Mouse (Mus musculus): ENCODE results near the gene Gnb4. TPM values are rescaled to one million over a fixed set of nuclear protein-coding genes. Genes with fewer than 3 reads are reported as not detected.
A peak's percentile ranks its signal among the peaks of the same experiment; 100 is the strongest.

Gene Gnb4
- polyA plus RNA-seq, 1 experiment: 13.9 TPM

- Histone ChIP-seq H3K27me3 (ENCODE audit: control insufficient read depth, insufficient read depth, low read length) (no peaks in the 10 kb centered on the region), H3K36me3 (ENCODE audit: control insufficient read depth, insufficient read depth, low read length) (no peaks in the 10 kb centered on the region), H3K4me3 (ENCODE audit: extremely low read depth, insufficient read depth, insufficient read length) (no peak overlapping the region), H3K4me1 (ENCODE audit: control insufficient read depth, insufficient read depth, insufficient read length) (no peaks in the 10 kb centered on the region), H3K27ac (ENCODE audit: insufficient read depth, low read length) (no peak overlapping the region)
- TF ChIP-seq CTCF (IDR thresholded peaks at IDR 0.05; ENCODE audit: extremely low read depth, insufficient read depth, insufficient read length, insufficient replicate concordance): no peak
- no peak for TF ChIP-seq POLR2A (IDR thresholded peaks at IDR 0.05; ENCODE audit: low read depth, low read length)
- 54% methylated on average over 8 of the region's 8 CpGs for WGBS
- DNase-seq (ENCODE audit: low read depth in 1 of 2, low spot score in 2 of 2): no peak
Observed at GRCm38 (mm10) chr3:32638240-32638639, 21.9 kb upstream of the Gnb4 start.

- TF ChIP-seq CTCF (IDR thresholded peaks at IDR 0.05; ENCODE audit: extremely low read depth, insufficient read depth, insufficient read length, insufficient replicate concordance): no peak
- no peak for TF ChIP-seq POLR2A (IDR thresholded peaks at IDR 0.05; ENCODE audit: low read depth, low read length)
- Histone ChIP-seq H3K36me3 (ENCODE audit: control insufficient read depth, insufficient read depth, low read length) (no peaks in the 10 kb centered on the region), H3K27ac (ENCODE audit: insufficient read depth, low read length) (no peak overlapping the region), H3K4me3 (ENCODE audit: extremely low read depth, insufficient read depth, insufficient read length) (no peak overlapping the region), H3K27me3 (ENCODE audit: control insufficient read depth, insufficient read depth, low read length) (no peaks in the 10 kb centered on the region), H3K4me1 (ENCODE audit: control insufficient read depth, insufficient read depth, insufficient read length) (no peaks in the 10 kb centered on the region)
- no peak for DNase-seq (ENCODE audit: low read depth in 1 of 2, low spot score in 2 of 2)
- 22% methylated on average over 5 of the region's 5 CpGs for WGBS
Observed at GRCm38 (mm10) chr3:32632760-32633264, 16.4 kb upstream of the Gnb4 start.

- 84% methylated on average over 4 of the region's 4 CpGs for WGBS
- no peak for DNase-seq (ENCODE audit: low read depth in 1 of 2, low spot score in 2 of 2)
- no peaks in the 10 kb centered on the region for H3K27me3 ChIP-seq (ENCODE audit: control insufficient read depth, insufficient read depth, low read length)
- H3K36me3 ChIP-seq (ENCODE audit: control insufficient read depth, insufficient read depth, low read length): no peaks in the 10 kb centered on the region
- no peak for TF ChIP-seq POLR2A (IDR thresholded peaks at IDR 0.05; ENCODE audit: low read depth, low read length)
- TF ChIP-seq CTCF (IDR thresholded peaks at IDR 0.05; ENCODE audit: extremely low read depth, insufficient read depth, insufficient read length, insufficient replicate concordance): no peak
- no peak overlapping the region for H3K27ac ChIP-seq (ENCODE audit: insufficient read depth, low read length)
- no peak overlapping the region for H3K4me3 ChIP-seq (ENCODE audit: extremely low read depth, insufficient read depth, insufficient read length)
- no peaks in the 10 kb centered on the region for H3K4me1 ChIP-seq (ENCODE audit: control insufficient read depth, insufficient read depth, insufficient read length)
Observed at GRCm38 (mm10) chr3:32630210-32630609, 13.8 kb upstream of the Gnb4 start.

GRCm38 (mm10) chr3:32628141-32628540 is 11.8 kb upstream of the Gnb4 start:
- TF ChIP-seq POLR2A (IDR thresholded peaks at IDR 0.05; ENCODE audit: low read depth, low read length) (no peak), CTCF (IDR thresholded peaks at IDR 0.05; ENCODE audit: extremely low read depth, insufficient read depth, insufficient read length, insufficient replicate concordance) (no peak)
- Histone ChIP-seq H3K4me3 (ENCODE audit: extremely low read depth, insufficient read depth, insufficient read length) (no peak overlapping the region), H3K36me3 (ENCODE audit: control insufficient read depth, insufficient read depth, low read length) (no peaks in the 10 kb centered on the region), H3K27ac (ENCODE audit: insufficient read depth, low read length) (no peak overlapping the region), H3K4me1 (ENCODE audit: control insufficient read depth, insufficient read depth, insufficient read length) (no peaks in the 10 kb centered on the region), H3K27me3 (ENCODE audit: control insufficient read depth, insufficient read depth, low read length) (no peaks in the 10 kb centered on the region)
- no peak for DNase-seq (ENCODE audit: low read depth in 1 of 2, low spot score in 2 of 2)
- 85% methylated on average over 7 of the region's 7 CpGs for WGBS

- Histone ChIP-seq H3K27ac (ENCODE audit: insufficient read depth, low read length) (no peak overlapping the region), H3K4me1 (ENCODE audit: control insufficient read depth, insufficient read depth, insufficient read length) (no peaks in the 10 kb centered on the region), H3K27me3 (ENCODE audit: control insufficient read depth, insufficient read depth, low read length) (no peaks in the 10 kb centered on the region), H3K36me3 (ENCODE audit: control insufficient read depth, insufficient read depth, low read length) (no peaks in the 10 kb centered on the region), H3K4me3 (ENCODE audit: extremely low read depth, insufficient read depth, insufficient read length) (no peak overlapping the region)
- DNase-seq (ENCODE audit: low read depth in 1 of 2, low spot score in 2 of 2): no peak
- TF ChIP-seq POLR2A (IDR thresholded peaks at IDR 0.05; ENCODE audit: low read depth, low read length) (no peak), CTCF (IDR thresholded peaks at IDR 0.05; ENCODE audit: extremely low read depth, insufficient read depth, insufficient read length, insufficient replicate concordance) (no peak)
- 86% methylated on average over 3 of the region's 3 CpGs for WGBS
Observed at GRCm38 (mm10) chr3:32622106-32622505, 5.7 kb upstream of the Gnb4 start.

- Histone ChIP-seq H3K36me3 (ENCODE audit: control insufficient read depth, insufficient read depth, low read length) (no peaks in the 10 kb centered on the region), H3K27me3 (ENCODE audit: control insufficient read depth, insufficient read depth, low read length) (peaks cover under 1% of the 10 kb centered on the region), H3K4me1 (ENCODE audit: control insufficient read depth, insufficient read depth, insufficient read length) (no peaks in the 10 kb centered on the region), H3K4me3 (ENCODE audit: extremely low read depth, insufficient read depth, insufficient read length) (no peak overlapping the region), H3K27ac (ENCODE audit: insufficient read depth, low read length) (no peak overlapping the region)
- TF ChIP-seq CTCF (IDR thresholded peaks at IDR 0.05; ENCODE audit: extremely low read depth, insufficient read depth, insufficient read length, insufficient replicate concordance): no peak
- TF ChIP-seq POLR2A (IDR thresholded peaks at IDR 0.05; ENCODE audit: low read depth, low read length): no peak
- no peak for DNase-seq (ENCODE audit: low read depth in 1 of 2, low spot score in 2 of 2)
- WGBS: 80% methylated on average over 1 of the region's 1 CpGs
Observed at GRCm38 (mm10) chr3:32621658-32622057, 5.3 kb upstream of the Gnb4 start.

GRCm38 (mm10) chr3:32617053-32617642 is 763 bp upstream of the Gnb4 start:
- H3K27ac ChIP-seq (ENCODE audit: insufficient read depth, low read length): no peak overlapping the region
- peak overlapping the region; percentile 59 for H3K4me3 ChIP-seq (ENCODE audit: extremely low read depth, insufficient read depth, insufficient read length)
- 53% methylated on average over 16 of the region's 16 CpGs for WGBS

More at GRCm38 (mm10) chr3:32617053-32617642, 763 bp upstream of the Gnb4 start:
- Histone ChIP-seq H3K36me3 (ENCODE audit: control insufficient read depth, insufficient read depth, low read length) (no peaks in the 10 kb centered on the region), H3K4me1 (ENCODE audit: control insufficient read depth, insufficient read depth, insufficient read length) (no peaks in the 10 kb centered on the region; the same call in 1 of the 2 replicates), H3K27me3 (ENCODE audit: control insufficient read depth, insufficient read depth, low read length) (peaks cover 6% of the 10 kb centered on the region)
- no peak for DNase-seq (ENCODE audit: low read depth in 1 of 2, low spot score in 2 of 2)
- no peak for TF ChIP-seq POLR2A (IDR thresholded peaks at IDR 0.05; ENCODE audit: low read depth, low read length)
- no peak for TF ChIP-seq CTCF (IDR thresholded peaks at IDR 0.05; ENCODE audit: extremely low read depth, insufficient read depth, insufficient read length, insufficient replicate concordance)
